Mouse (Mus musculus) adrenal gland, postnatal 10 days (tissue): ENCODE data around the gene Hist1h4m. TPM values are rescaled to one million over a fixed set of nuclear protein-coding genes. Genes with fewer than 3 reads are reported as not detected.
A peak's percentile ranks its signal among the peaks of the same experiment; 100 is the strongest.
"Not testable (repeated sequence)": the region's sequence is repeated elsewhere in the genome, so short reads cannot be mapped to it uniquely, and the experiment has no call there.

ENCODE experiments used
- DNase-seq: peaks from one replicate; pipeline ENCODE4 v3.0.0; 2021; ENCODE audit warnings: mixed read lengths
- microRNA-seq: library from miRNA; unstranded; fragments of <30 nt; microRNA quantifications from one replicate; pipeline ENCODE4 v1.2.0, GENCODE M21; 2021
- total RNA-seq, 2 experiments: library from RNA; stranded (reverse); gene quantifications; 2 replicates each; pipeline ENCODE4 v1.2.3; 2021

Gene Hist1h4m
- total RNA-seq, 2 experiments from 2014 or later, result 590 to 593 TPM

GRCm38 (mm10) chr13:21811074-21811473 lies 472 bp upstream of the Hist1h4m start:
- DNase-seq, result not testable (repeated sequence)

DNA sequence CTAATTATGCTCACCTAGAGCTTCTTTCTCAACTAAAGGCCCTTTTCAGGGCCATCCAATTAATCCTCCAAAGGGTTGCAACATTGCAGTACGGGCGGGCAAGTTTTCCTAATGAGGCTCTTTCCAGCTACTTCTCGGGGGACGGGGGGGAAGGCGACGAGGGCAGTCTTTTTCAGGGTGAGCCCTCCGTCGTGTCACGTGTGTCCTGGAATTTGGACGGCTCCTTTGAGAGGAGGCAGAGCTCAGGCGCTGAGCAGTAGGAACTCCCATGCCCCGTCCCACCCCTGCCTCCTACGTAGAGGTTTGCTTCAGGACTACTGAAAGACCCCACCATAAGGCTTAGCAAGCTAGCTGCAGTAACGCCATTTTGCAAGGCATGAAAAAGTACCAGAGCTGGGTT lies 546 bp downstream of the Hist1h4m start:
- DNase-seq, result not testable (repeated sequence)

DNA sequence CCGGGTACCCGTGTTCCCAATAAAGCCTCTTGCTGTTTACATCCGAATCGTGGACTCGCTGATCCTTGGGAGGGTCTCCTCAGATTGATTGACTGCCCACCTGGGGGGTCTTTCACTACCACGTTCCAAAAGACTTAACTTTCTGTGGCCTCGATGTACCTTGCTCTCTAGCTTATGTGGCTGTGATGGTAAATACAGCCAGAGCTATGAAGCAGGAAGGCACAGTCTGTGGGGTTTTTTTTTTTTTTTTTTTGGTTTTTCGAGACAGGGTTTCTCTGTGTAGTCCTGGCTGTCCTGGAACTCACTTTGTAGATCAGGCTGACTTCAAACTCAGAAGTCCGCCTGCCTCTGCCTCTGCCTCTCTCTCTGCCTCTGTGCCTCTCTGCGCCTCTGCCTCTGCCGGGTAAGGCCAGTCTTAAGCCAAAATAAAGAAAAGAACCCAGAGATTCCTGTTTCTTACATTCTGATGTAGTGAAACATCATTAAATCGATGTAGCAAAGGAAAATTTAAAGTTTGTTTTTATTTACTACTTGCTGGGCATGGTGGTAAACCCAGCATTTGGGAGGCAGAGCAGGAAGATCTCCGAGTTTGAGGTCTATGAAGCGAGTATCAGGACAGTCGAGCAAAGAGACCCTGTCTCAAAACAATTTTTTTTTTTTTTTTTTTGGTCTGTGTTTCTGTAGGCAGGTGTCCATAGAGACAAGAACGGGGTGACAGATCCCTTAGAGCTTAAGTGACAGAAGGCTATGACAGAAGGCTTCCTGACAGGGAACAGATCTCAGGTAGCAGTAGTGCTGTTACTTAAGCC lies 8.7 kb downstream of the Hist1h4m start:
- not testable (repeated sequence) for DNase-seq

- no peak for DNase-seq
Observed at GRCm38 (mm10) chr13:21828511-21828910, 17.0 kb downstream of the Hist1h4m start.

GRCm38 (mm10) chr13:21830344-21830743 lies 18.8 kb downstream of the Hist1h4m start:
- DNase-seq, result no peak

DNA sequence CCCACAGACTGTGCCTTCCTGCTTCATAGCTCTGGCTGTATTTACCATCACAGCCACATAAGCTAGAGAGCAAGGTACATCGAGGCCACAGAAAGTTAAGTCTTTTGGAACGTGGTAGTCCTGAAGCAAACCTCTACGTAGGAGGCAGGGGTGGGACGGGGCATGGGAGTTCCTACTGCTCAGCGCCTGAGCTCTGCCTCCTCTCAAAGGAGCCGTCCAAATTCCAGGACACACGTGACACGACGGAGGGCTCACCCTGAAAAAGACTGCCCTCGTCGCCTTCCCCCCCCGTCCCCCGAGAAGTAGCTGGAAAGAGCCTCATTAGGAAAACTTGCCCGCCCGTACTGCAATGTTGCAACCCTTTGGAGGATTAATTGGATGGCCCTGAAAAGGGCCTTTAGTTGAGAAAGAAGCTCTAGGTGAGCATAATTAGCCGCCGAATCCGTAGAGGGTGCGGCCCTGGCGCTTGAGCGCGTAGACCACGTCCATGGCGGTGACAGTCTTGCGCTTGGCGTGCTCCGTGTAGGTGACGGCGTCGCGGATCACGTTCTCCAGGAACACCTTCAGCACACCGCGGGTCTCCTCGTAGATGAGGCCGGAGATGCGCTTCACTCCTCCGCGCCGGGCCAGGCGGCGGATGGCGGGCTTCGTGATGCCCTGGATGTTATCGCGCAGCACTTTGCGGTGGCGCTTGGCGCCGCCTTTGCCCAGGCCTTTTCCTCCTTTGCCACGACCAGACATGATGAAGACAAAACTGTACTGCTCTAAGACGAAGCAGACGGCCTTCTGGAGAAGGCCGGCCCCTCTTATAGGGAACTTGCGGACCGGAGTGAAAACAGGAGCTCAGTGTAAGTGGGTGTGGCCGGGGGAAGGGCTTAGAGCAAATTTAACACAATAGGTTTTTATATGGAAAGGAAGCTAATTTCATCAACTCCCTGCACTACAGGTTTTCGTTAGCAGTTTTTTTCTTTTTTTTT lies 20.2 kb downstream of the Hist1h4m start, which contains the start of gene Hist1h4n:
TSS of gene Hist1h4n (minus strand) at position 779 of the 977 bp plus-strand sequence.
- DNase-seq, result peak; percentile 35

DNA sequence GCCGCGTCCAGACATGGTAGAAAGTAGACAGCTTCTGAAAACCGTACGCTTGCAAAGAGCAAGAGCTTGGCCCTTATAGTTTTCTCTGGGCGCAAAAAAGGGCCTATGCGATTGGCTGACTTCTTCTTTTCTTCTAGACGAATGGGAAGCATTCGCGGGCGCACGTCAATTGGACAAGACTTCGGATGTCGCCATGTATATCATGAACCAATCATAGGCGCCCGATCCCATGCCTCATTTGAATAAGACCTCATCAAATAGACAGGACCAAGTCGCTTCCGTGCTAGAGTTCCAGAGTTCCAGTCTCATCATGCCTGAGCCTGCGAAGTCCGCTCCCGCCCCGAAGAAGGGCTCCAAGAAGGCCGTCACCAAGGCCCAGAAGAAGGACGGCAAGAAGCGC lies 21.9 kb downstream of the Hist1h4m start, which contains the start of the genes Hist1h2ap and Hist1h2br:
TSS of gene Hist1h2ap (minus strand) at position 47 of the 400 bp plus-strand sequence.
TSS of gene Hist1h2br (plus strand) at position 283 of the 400 bp plus-strand sequence.
- not testable (repeated sequence) for DNase-seq

DNA sequence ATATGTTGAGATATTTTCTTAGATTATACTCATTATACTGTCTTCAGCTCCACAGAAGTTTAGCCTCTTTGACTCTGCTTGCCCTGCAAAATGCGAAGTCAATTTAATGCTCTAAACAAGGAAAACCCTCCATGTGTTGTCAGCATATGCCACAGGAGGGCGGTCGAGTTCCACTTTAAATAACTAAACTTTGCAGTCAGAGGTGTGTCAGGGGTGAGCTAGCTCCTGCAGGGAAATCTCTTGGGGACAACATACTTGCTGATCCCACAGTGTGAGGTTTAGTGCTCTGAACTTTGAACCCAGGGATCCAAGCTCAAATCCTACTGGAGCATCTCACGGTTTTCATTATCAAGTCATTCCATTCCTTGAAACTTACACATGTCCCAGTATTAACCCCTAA lies 29.0 kb downstream of the Hist1h4m start:
- DNase-seq, result not testable (repeated sequence)

DNA sequence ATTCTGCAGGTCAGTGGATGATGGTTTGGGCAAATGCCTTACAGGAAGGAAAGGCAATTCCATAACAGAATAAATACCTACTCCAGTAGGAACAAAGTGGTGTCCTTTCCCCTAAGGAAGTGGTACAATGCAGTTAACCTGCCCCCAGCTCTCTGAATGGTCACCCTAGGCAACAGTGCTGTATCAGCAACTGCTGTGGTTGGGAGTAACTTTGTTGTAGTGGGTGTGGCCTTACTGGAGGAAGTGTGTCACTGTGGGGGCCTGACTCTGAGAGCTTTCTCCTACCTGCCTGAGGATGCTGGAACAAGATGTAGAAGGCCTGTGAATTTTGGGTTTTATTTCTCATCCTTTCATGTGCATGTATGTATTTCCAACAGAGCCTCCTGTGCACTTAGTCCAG lies 34.8 kb downstream of the Hist1h4m start:
- not testable (repeated sequence) for DNase-seq

DNA sequence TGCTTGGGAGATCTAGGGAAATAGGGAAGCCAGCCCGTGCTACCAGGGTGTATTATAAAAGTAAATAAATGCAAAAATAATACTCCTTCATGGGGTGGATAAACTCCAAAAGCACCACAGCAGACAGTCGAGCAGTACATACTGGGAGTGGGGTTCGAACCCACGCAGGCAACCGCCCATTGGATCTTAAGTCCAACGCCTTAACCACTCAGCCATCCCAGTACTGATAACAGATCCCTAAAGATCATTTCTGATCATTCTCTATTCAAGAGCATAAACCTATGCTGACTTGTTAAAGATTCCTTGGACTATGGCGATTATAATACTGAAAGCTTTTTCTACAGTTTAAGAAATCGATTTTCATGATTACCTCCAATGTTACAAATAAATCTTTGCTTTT lies 36.3 kb downstream of the Hist1h4m start:
- DNase-seq, result no peak

GRCm38 (mm10) chr13:21850696-21851095 lies 39.1 kb downstream of the Hist1h4m start:
- not testable (repeated sequence) for DNase-seq

DNA sequence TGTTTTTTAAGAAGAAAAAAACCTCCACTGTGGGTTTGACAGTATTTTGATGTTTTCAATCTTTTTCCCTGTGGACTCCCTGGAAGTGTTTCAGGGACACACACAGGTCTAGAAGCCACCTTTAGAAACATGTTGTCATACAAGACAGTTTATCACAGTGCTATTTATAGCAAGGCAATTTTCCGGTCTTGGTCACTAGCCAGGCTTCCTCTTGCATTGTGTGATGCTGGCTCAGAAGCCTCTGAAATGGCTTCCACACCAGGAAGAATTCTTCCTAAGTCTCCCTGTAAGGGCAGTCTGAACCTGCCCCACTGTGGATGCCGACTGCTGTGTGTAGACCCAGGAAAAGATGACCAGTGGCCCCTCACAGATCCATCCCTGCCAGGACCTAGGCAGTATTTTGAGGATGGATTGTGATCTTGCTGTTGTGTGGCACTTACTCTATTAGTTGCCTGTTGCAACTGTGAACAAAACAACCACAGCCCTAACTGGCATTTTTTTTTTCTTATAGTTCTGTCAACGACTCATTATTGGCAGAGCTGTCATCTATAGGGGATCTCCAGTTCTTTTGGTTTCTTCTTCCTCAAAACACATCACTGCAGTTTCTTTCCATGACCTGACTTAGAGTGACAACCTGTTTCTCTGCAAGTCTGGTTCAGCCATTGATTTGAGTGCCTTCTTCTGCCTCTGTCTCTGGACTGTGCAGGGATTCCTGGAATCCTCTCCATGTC lies 40.8 kb downstream of the Hist1h4m start:
- peak; percentile 19 for DNase-seq

GRCm38 (mm10) chr13:21855146-21855545 lies 43.6 kb downstream of the Hist1h4m start:
- peak; percentile 71 for DNase-seq

- peak; percentile 19 for DNase-seq
Observed at GRCm38 (mm10) chr13:21855698-21856162, 44.2 kb downstream of the Hist1h4m start.

DNA sequence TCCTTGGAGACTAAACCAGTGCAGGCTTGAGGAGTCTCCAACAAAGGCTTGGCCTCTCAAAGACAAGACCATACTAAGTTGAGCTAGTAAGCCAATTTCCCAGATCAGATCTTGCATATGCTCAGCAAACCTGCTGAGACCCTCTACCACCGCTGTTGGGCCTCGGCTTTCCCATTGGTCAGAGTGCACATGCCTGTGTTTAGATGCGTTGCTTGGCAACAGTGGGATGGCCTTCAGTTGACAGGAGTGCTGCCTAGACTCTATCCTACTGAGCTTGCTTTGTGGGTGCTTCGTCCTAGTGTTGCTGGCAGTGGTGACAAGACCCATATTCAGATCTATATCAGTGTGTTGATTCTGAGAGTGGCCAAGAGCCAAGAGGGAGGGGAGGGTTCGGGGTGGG lies 50.1 kb downstream of the Hist1h4m start:
- DNase-seq, result no peak

Small RNAs within 50 kb of the gene (microRNA-seq; reads per million reads assigned to microRNA genes)
- not detected for gene Gm19658
- gene Gm44346, result not detected
- gene Gm44466, result not detected

Other genes with a start within 250 kb of the Hist1h4m start
- gene Olfr1364, start 230.0 kb upstream of the Hist1h4m start, total RNA-seq, result not detected
- not detected for gene Olfr1362, start 197.7 kb upstream of the Hist1h4m start, total RNA-seq
- not detected for gene Olfr11, start 169.2 kb upstream of the Hist1h4m start, total RNA-seq
- gene Olfr1361, start 148.4 kb upstream of the Hist1h4m start, total RNA-seq, result not detected
- gene Olfr1360, start 134.3 kb upstream of the Hist1h4m start, total RNA-seq, result not detected
- not detected for gene Olfr1359, start 113.6 kb upstream of the Hist1h4m start, total RNA-seq
- 100 to 1,000 TPM; 284 to 352 TPM for gene Hist1h2bl, start 95.6 kb upstream of the Hist1h4m start, total RNA-seq
- gene Hist1h2ai, start 95.3 kb upstream of the Hist1h4m start, total RNA-seq, result 100 to 1,000 TPM; 304 to 363 TPM
- gene Hist1h3h, start 94.1 kb upstream of the Hist1h4m start, total RNA-seq, result 100 to 1,000 TPM; 397 to 474 TPM
- 100 to 1,000 TPM in 1 of 2 experiments, 10 to 100 TPM in 1; 83.1 to 103 TPM for gene Hist1h2bm, start 89.7 kb upstream of the Hist1h4m start, total RNA-seq
- 10 to 100 TPM; 63.1 to 70.2 TPM for gene Hist1h4j, start 76.7 kb upstream of the Hist1h4m start, total RNA-seq
- 100 to 1,000 TPM; 688 to 818 TPM for gene Hist1h4k, start 61.2 kb upstream of the Hist1h4m start, total RNA-seq
- gene Hist1h2ak, start 57.9 kb upstream of the Hist1h4m start, total RNA-seq, result 100 to 1,000 TPM; 111 to 143 TPM
- 100 to 1,000 TPM; 174 to 201 TPM for gene Hist1h2bn, start 57.6 kb upstream of the Hist1h4m start, total RNA-seq
- 100 to 1,000 TPM; 179 to 219 TPM for gene Hist1h1b, start 31.1 kb upstream of the Hist1h4m start, total RNA-seq
- gene Hist1h3i, start 28.4 kb upstream of the Hist1h4m start, total RNA-seq, result 100 to 1,000 TPM; 296 to 332 TPM
- 10 to 100 TPM; 69.2 to 73.2 TPM for gene Hist1h2an, start 24.5 kb upstream of the Hist1h4m start, total RNA-seq
- gene Hist1h2bp, start 24.3 kb upstream of the Hist1h4m start, total RNA-seq, result 100 to 1,000 TPM; 111 to 134 TPM
- gene Hist1h2bq, start 1.5 kb upstream of the Hist1h4m start, total RNA-seq, result 100 to 1,000 TPM; 207 to 275 TPM
- gene Hist1h2ao, start 1.3 kb upstream of the Hist1h4m start, total RNA-seq, result not detected
- 100 to 1,000 TPM in 1 of 2 experiments, 10 to 100 TPM in 1; 81.5 to 146 TPM for gene Hist1h4n, start 20.4 kb downstream of the Hist1h4m start, total RNA-seq
- gene Hist1h2ap, start 21.8 kb downstream of the Hist1h4m start, total RNA-seq, result 100 to 1,000 TPM; 430 to 536 TPM
- gene Hist1h2br, start 22.0 kb downstream of the Hist1h4m start, total RNA-seq, result 100 to 1,000 TPM; 207 to 269 TPM
- gene Zfp184, start 133.3 kb downstream of the Hist1h4m start, total RNA-seq, result 1 to 10 TPM; 2.0 to 2.4 TPM
- not detected for gene Pom121l2, start 169.4 kb downstream of the Hist1h4m start, total RNA-seq
- gene Prss16, start 198.0 kb downstream of the Hist1h4m start, total RNA-seq, result not detected
- 100 to 1,000 TPM; 239 to 319 TPM for gene Hist1h2ah, start 223.8 kb downstream of the Hist1h4m start, total RNA-seq
- 100 to 1,000 TPM; 299 to 338 TPM for gene Hist1h2bk, start 224.1 kb downstream of the Hist1h4m start, total RNA-seq
- gene Hist1h4i, start 229.6 kb downstream of the Hist1h4m start, total RNA-seq, result 100 to 1,000 TPM; 136 to 154 TPM
- 100 to 1,000 TPM; 237 to 260 TPM for gene Hist1h2ag, start 231.2 kb downstream of the Hist1h4m start, total RNA-seq
- gene Hist1h2bj, start 231.5 kb downstream of the Hist1h4m start, total RNA-seq, result 100 to 1,000 TPM; 170 to 209 TPM